Mouse (Mus musculus): Measurements from ENCODE around the gene Plac1. TPM values are rescaled to one million over a fixed set of nuclear protein-coding genes. Genes with fewer than 3 reads are reported as not detected.

Gene Plac1
- polyA plus RNA-seq, 1 experiment from 2014 or later, result 0.93 TPM

GRCm38 (mm10) chrX:53052652-53053500 is 187.0 kb downstream of the Plac1 start:
- no peaks in the 10 kb centered on the region for H3K27me3 ChIP-seq (replicated peaks; ENCODE audit: control insufficient read depth, insufficient read depth, low read length)
- H3K36me3 ChIP-seq (ENCODE audit: control insufficient read depth, insufficient read depth), result no peaks in the 10 kb centered on the region
- H3K9me3 ChIP-seq (ENCODE audit: control insufficient read depth), result no peaks in the 10 kb centered on the region
- WGBS, result 17% methylated on average over 13 of the region's 13 CpGs
- no peaks in the 10 kb centered on the region for H3K4me1 ChIP-seq (replicated peaks; ENCODE audit: control insufficient read depth, insufficient read depth, low read length)
- H3K4me3 ChIP-seq (ENCODE audit: low read depth, low read length), result no peak overlapping the region
- peak; percentile 12; the same call in 1 of the 2 replicates for ATAC-seq
- no peak overlapping the region for H3K27ac ChIP-seq (ENCODE audit: low read depth, low read length)
- no peak for TF ChIP-seq CTCF (IDR thresholded peaks at IDR 0.05; ENCODE audit: low read depth)
- no peak overlapping the region for H3K9ac ChIP-seq (ENCODE audit: low read depth, low read length)
- H3K4me2 ChIP-seq (replicated peaks; ENCODE audit: low read depth), result no peak overlapping the region

DNA sequence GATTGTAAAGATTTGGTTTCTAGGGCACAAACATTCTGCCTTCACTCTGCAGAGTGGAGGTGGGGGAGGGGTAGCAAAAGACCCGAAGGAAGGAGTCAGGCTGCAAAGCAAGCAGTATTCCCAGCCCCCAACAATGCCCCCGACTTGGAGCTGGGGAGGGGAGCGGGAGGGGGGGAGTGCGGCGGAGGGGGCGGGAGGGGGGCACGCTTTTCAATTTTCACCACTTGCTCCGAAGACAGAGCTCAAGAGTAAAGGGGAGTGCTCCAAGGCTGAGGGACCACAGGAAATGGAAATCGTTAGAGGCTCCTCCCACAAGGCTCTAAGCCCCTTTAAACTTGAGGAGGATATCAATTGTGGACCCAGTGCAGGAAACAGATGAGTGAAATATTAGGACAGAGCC is 189.6 kb downstream of the Plac1 start:
- 17% methylated on average over 9 of the region's 9 CpGs for WGBS
- Histone ChIP-seq H3K27ac (ENCODE audit: low read depth, low read length) (no peak overlapping the region), H3K27me3 (replicated peaks; ENCODE audit: control insufficient read depth, insufficient read depth, low read length) (no peaks in the 10 kb centered on the region), H3K4me3 (ENCODE audit: low read depth, low read length) (no peak overlapping the region), H3K4me2 (replicated peaks; ENCODE audit: low read depth) (peak overlapping the region; percentile 35; the same call in 1 of the 2 replicates), H3K4me1 (replicated peaks; ENCODE audit: control insufficient read depth, insufficient read depth, low read length) (no peaks in the 10 kb centered on the region), H3K9me3 (ENCODE audit: control insufficient read depth) (no peaks in the 10 kb centered on the region), H3K36me3 (ENCODE audit: control insufficient read depth, insufficient read depth) (no peaks in the 10 kb centered on the region), H3K9ac (ENCODE audit: low read depth, low read length) (no peak overlapping the region)
- no peak for ATAC-seq
- no peak for TF ChIP-seq CTCF (IDR thresholded peaks at IDR 0.05; ENCODE audit: low read depth)

DNA sequence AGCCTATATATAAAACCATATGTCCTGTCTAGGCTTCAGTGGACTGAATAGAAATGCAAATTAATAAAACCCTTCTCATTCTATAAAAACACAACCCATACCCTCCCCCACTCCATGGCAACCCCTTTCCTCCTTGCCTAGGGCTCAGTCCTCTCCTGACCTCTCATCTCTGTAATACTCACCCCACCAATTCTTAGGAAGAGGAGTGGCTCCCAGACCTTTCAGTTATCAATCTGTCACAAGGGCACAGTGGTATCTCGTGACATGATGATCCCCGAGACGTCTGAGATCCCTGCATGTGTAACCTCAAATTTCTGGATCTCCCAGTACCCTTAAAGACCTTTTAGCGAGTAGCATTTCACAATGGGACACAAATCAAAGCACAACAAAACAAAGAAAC is 190.7 kb downstream of the Plac1 start:
- ATAC-seq, result no peak
- no peak overlapping the region for H3K27ac ChIP-seq (ENCODE audit: low read depth, low read length)

GRCm38 (mm10) chrX:53046911-53047310 is 193.0 kb downstream of the Plac1 start:
- Histone ChIP-seq H3K36me3 (ENCODE audit: control insufficient read depth, insufficient read depth) (no peaks in the 10 kb centered on the region), H3K4me1 (replicated peaks; ENCODE audit: control insufficient read depth, insufficient read depth, low read length) (no peaks in the 10 kb centered on the region), H3K27me3 (replicated peaks; ENCODE audit: control insufficient read depth, insufficient read depth, low read length) (no peaks in the 10 kb centered on the region), H3K9ac (ENCODE audit: low read depth, low read length) (no peak overlapping the region), H3K4me2 (replicated peaks; ENCODE audit: low read depth) (no peak overlapping the region), H3K27ac (ENCODE audit: low read depth, low read length) (no peak overlapping the region), H3K4me3 (ENCODE audit: low read depth, low read length) (no peak overlapping the region), H3K9me3 (ENCODE audit: control insufficient read depth) (no peaks in the 10 kb centered on the region)
- TF ChIP-seq CTCF (IDR thresholded peaks at IDR 0.05; ENCODE audit: low read depth), result no peak
- no peak for ATAC-seq
- 23% methylated on average over 2 of the region's 2 CpGs for WGBS

More for the DNA sequence above, 190.7 kb downstream of the Plac1 start:
- Histone ChIP-seq H3K27me3 (replicated peaks; ENCODE audit: control insufficient read depth, insufficient read depth, low read length) (no peaks in the 10 kb centered on the region), H3K9me3 (ENCODE audit: control insufficient read depth) (no peaks in the 10 kb centered on the region), H3K36me3 (ENCODE audit: control insufficient read depth, insufficient read depth) (no peaks in the 10 kb centered on the region), H3K4me2 (replicated peaks; ENCODE audit: low read depth) (no peak overlapping the region), H3K4me3 (ENCODE audit: low read depth, low read length) (no peak overlapping the region), H3K9ac (ENCODE audit: low read depth, low read length) (no peak overlapping the region), H3K4me1 (replicated peaks; ENCODE audit: control insufficient read depth, insufficient read depth, low read length) (no peaks in the 10 kb centered on the region)
- no peak for TF ChIP-seq CTCF (IDR thresholded peaks at IDR 0.05; ENCODE audit: low read depth)
- 73% methylated on average over 4 of the region's 4 CpGs for WGBS

DNA sequence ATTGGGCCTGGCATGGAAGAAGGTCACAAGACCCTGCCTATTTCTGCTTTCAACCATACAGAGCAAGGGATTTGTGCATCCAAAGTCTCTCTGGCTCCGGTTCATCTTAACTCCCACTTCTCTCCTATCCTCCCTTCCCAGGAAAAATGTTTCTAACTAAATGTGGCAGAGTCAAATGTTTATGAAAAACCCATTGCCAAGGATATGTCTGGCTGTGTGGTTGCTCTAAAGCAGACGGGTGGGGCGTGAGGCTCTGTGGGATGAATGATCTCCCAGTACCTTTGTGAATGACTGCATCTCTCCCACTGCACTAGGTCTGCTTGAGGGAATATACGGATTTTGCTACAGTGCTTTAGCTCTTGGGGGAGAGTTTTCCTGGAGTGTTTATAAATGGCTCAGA is 193.9 kb downstream of the Plac1 start:
- ATAC-seq, result no peak
- TF ChIP-seq CTCF (IDR thresholded peaks at IDR 0.05; ENCODE audit: low read depth), result no peak
- H3K4me1 ChIP-seq (replicated peaks; ENCODE audit: control insufficient read depth, insufficient read depth, low read length), result no peaks in the 10 kb centered on the region
- H3K4me3 ChIP-seq (ENCODE audit: low read depth, low read length), result no peak overlapping the region
- no peak overlapping the region for H3K4me2 ChIP-seq (replicated peaks; ENCODE audit: low read depth)
- H3K9ac ChIP-seq (ENCODE audit: low read depth, low read length), result no peak overlapping the region
- WGBS, result 66% methylated on average over 4 of the region's 4 CpGs
- H3K27me3 ChIP-seq (replicated peaks; ENCODE audit: control insufficient read depth, insufficient read depth, low read length), result no peaks in the 10 kb centered on the region
- no peaks in the 10 kb centered on the region for H3K36me3 ChIP-seq (ENCODE audit: control insufficient read depth, insufficient read depth)
- H3K27ac ChIP-seq (ENCODE audit: low read depth, low read length), result no peak overlapping the region
- no peaks in the 10 kb centered on the region for H3K9me3 ChIP-seq (ENCODE audit: control insufficient read depth)

DNA sequence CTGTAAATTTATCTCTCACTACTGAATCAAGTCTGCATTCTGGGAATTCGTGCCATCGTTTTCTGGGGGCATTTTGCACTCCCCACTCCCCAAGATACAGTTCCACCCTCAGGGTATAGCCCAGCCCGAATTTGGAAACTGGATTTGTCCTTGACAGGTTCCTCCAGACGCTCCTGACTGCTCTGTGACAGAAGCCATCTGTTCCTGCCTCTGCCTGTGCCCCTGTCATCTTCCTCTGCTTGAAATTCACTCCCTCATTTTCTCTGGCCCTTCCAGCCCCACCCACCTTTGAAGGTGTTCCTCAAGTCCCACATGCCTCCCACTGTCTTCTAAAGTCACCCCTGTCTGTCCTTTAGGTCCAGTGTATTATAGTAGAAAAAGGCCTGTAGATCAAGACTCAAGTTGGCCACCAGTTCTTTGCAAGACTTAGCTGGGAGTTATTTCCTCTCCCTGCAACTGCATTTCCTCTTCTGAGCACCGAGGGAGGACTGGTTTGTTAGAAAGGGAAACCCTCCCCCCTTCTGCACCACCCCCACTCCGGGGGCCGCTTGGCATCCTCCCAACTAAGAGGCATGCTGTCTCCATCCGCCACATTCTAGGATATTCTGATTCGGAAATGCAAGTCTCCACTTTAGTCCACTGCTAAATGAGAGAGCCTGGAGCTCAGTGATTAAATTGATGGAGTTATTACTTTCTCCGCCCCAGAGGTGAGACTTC is 194.6 kb downstream of the Plac1 start:
- no peaks in the 10 kb centered on the region for H3K9me3 ChIP-seq (ENCODE audit: control insufficient read depth)
- no peaks in the 10 kb centered on the region for H3K36me3 ChIP-seq (ENCODE audit: control insufficient read depth, insufficient read depth)
- no peak for TF ChIP-seq CTCF (IDR thresholded peaks at IDR 0.05; ENCODE audit: low read depth)
- no peak for ATAC-seq
- H3K4me2 ChIP-seq (replicated peaks; ENCODE audit: low read depth), result no peak overlapping the region
- WGBS, result 54% methylated on average over 10 of the region's 10 CpGs
- no peaks in the 10 kb centered on the region for H3K27me3 ChIP-seq (replicated peaks; ENCODE audit: control insufficient read depth, insufficient read depth, low read length)
- H3K4me3 ChIP-seq (ENCODE audit: low read depth, low read length), result no peak overlapping the region
- no peak overlapping the region for H3K27ac ChIP-seq (ENCODE audit: low read depth, low read length)
- no peaks in the 10 kb centered on the region for H3K4me1 ChIP-seq (replicated peaks; ENCODE audit: control insufficient read depth, insufficient read depth, low read length)
- H3K9ac ChIP-seq (ENCODE audit: low read depth, low read length), result no peak overlapping the region

All from intestine, postnatal 0 days (tissue).